In the genomic region with DNA sequence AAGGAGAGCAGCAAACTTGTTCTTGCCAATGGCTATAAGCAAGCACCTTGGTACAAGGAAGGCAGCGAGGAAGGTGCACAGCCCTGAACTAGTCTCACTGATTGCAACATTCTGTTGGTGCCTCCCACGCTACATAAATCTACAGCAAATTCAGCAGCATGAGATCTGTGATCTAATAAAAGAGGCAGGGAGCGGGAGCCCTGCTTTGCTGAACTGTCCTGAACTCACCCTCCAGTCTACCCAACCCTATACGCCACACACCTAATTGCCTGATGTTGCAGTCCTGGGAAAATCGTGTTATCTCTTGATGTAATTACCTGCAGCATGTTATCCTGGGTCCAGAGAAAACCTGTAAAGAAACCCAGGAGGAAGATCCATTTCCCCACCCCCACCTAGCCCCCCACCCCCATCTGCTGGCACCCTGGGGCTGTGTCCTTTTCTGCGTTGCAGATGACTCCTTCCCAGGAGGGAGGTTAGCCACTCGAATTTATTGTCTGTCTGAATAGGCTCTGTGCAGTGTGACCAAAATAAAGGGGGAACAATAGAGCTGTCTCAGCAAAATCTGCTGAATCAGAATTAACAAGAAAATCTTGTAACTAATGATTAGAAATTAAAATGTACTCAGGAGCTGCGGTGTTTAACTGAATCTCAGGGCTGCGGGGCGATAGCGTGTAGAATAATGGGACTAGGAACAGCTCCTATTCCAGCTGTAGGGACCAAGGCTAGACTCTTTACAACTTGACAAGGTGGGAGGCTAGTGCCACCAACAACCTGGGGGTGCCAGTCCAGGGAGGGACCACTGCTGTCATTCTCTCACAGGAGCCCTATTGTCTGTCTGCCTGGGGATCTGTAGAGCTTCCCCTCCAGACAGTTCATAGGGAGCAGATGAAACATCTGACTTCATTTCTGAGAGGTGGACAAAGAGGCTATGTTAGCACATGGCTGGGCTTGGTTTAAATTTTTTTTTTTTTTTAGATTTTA, we compare ENCODE assay signal across 15 mouse cellular contexts.
DNase-seq lines count a peak whose midpoint lies in the region; ATAC-seq and TF ChIP-seq lines count a peak whose summit lies in the region.
"Had no signal": no experiment of that assay in that cellular context is flagged by ENCODE, and none has a peak within 500 bp of the region (broad histone marks: within the 10 kb centered on the region; RNA-seq: fewer than 3 reads in every experiment).

No protein-coding gene starts in this region.

- H3K9ac ChIP-seq in midbrain, embryonic 14.5 days (replicated peaks; ENCODE audit: low read length), result no peak overlapping the region
- H3K9ac ChIP-seq: embryonic facial prominence, embryonic 13.5 days; heart, embryonic 15.5 days had no signal

- H3K4me2 ChIP-seq in midbrain, embryonic 14.5 days (ENCODE audit: low read length), result peak overlapping the region; percentile 15; the same call in 1 of the 2 replicates
- H3K4me2 ChIP-seq: embryonic facial prominence, embryonic 13.5 days; heart, embryonic 15.5 days had no signal

- TF ChIP-seq CTCF in kidney, adult 2 months (conservative IDR thresholded peaks at IDR 0.05; ENCODE audit: insufficient read depth, insufficient read length, low read depth, low read length), result no peak

- no peaks in the 10 kb centered on the region for H3K9me3 ChIP-seq in midbrain, embryonic 14.5 days (ENCODE audit: control insufficient read depth, low read length)
- H3K9me3 ChIP-seq: embryonic facial prominence, embryonic 13.5 days; heart, embryonic 15.5 days had no signal

- H3K4me1 ChIP-seq in midbrain, embryonic 14.5 days (ENCODE audit: control insufficient read depth, insufficient read depth, low read length), result peaks cover 11% of the 10 kb centered on the region
- no peaks in the 10 kb centered on the region for H3K4me1 ChIP-seq in kidney, adult 2 months (ENCODE audit: control insufficient read depth, insufficient read depth, low read length)
- H3K4me1 ChIP-seq: embryonic facial prominence, embryonic 13.5 days; heart, embryonic 15.5 days had no signal

- DNase-seq in adrenal gland, adult (ENCODE audit: inconsistent age in 2 of 2, low spot score in 1 of 2), result peak; percentile 6 to 20
- no peak for DNase-seq in adrenal gland, postnatal 4 days (ENCODE audit: low spot score in 2 of 2)
- peak; percentile 24 for DNase-seq in right cerebral cortex, adult 18-20 months
- no peak for DNase-seq in right cerebral cortex, adult 2 months (ENCODE audit: low spot score in 2 of 2)
- DNase-seq in midbrain, embryonic 14.5 days, result peak; percentile 45
- DNase-seq in urinary bladder, adult 18-20 months (ENCODE audit: low spot score in 2 of 2), result no peak
- no peak for DNase-seq in thymus, postnatal 14 days
- no peak for DNase-seq in kidney, adult 2 months
- DNase-seq: cerebellum, adult 9-11 months; gastrocnemius, adult 2 months; kidney, adult 18-20 months; left cerebral cortex, postnatal 4 days; right cerebral cortex, postnatal 4 days had no signal

- WGBS in midbrain, embryonic 14.5 days, result 23% methylated on average over 11 of the region's 11 CpGs
- WGBS in kidney, adult 2 months, result 60% methylated on average over 11 of the region's 11 CpGs

- no peaks in the 10 kb centered on the region for H3K27me3 ChIP-seq in midbrain, embryonic 14.5 days (ENCODE audit: control insufficient read depth, insufficient read depth, low read length)
- no peaks in the 10 kb centered on the region for H3K27me3 ChIP-seq in kidney, adult 2 months (replicated peaks; ENCODE audit: control insufficient read depth, insufficient read depth, low read length)
- H3K27me3 ChIP-seq: embryonic facial prominence, embryonic 13.5 days; heart, embryonic 15.5 days had no signal

- TF ChIP-seq POLR2A in kidney, adult 2 months (IDR thresholded peaks at IDR 0.05; ENCODE audit: low read depth, low read length), result no peak

- no peaks in the 10 kb centered on the region for H3K36me3 ChIP-seq in midbrain, embryonic 14.5 days (ENCODE audit: control insufficient read depth, insufficient read depth, low read length)
- H3K36me3 ChIP-seq in kidney, adult 2 months (ENCODE audit: control insufficient read depth, insufficient read depth, low read length), result no peaks in the 10 kb centered on the region
- H3K36me3 ChIP-seq: embryonic facial prominence, embryonic 13.5 days; heart, embryonic 15.5 days had no signal

- peak overlapping the region; percentile 33; the same call in 1 of the 2 replicates for H3K27ac ChIP-seq in midbrain, embryonic 14.5 days (replicated peaks; ENCODE audit: low read depth, low read length)
- no peak overlapping the region for H3K27ac ChIP-seq in kidney, adult 2 months (ENCODE audit: insufficient read depth, low read depth, low read length)
- H3K27ac ChIP-seq: embryonic facial prominence, embryonic 13.5 days; gastrocnemius, adult 2 months; heart, embryonic 15.5 days had no signal

- peak; percentile 60; the same call in 1 of the 2 replicates for ATAC-seq in midbrain, embryonic 14.5 days (ENCODE audit: low FRiP score, low TSS enrichment)

- H3K4me3 ChIP-seq in midbrain, embryonic 14.5 days (replicated peaks; ENCODE audit: low read depth, low read length), result no peak overlapping the region
- H3K4me3 ChIP-seq in kidney, adult 2 months (ENCODE audit: insufficient read depth, low read depth, low read length), result no peak overlapping the region
- H3K4me3 ChIP-seq: embryonic facial prominence, embryonic 13.5 days; gastrocnemius, adult 2 months; heart, embryonic 15.5 days had no signal

Comparison
In these comparisons a context has a peak if more than half of its experiments do, and no peak if none do; other contexts are left out.
1. DNase-seq: peak in adrenal gland, adult (2 of 2), right cerebral cortex, adult 18-20 months (single experiment) and midbrain, embryonic 14.5 days (single experiment); none in adrenal gland, postnatal 4 days (0 of 2), right cerebral cortex, adult 2 months (0 of 2), urinary bladder, adult 18-20 months (0 of 2), thymus, postnatal 14 days (single experiment) and kidney, adult 2 months (single experiment).